Comparison of ENCODE assay signal across 23 mouse cellular contexts in genomic region chr5:14595426-14596013, GRCm38 (mm10).
A peak's percentile ranks its signal among the peaks of the same experiment; 100 is the strongest.
DNase-seq lines count a peak whose midpoint lies in the region; ATAC-seq lines count a peak whose summit lies in the region.
"Had no signal": no experiment of that assay in that cellular context is flagged by ENCODE, and none has a peak within 500 bp of the region (broad histone marks: within the 10 kb centered on the region; RNA-seq: fewer than 3 reads in every experiment).

No protein-coding gene starts in this region.

- WGBS in forebrain, embryonic 11.5 days, result 62% methylated on average over 2 of the region's 2 CpGs
- WGBS in forebrain, embryonic 16.5 days, result 21% methylated on average over 2 of the region's 2 CpGs
- WGBS in midbrain, embryonic 11.5 days, result 64% methylated on average over 2 of the region's 2 CpGs
- 77% methylated on average over 2 of the region's 2 CpGs for WGBS in midbrain, embryonic 10.5 days
- WGBS in midbrain, embryonic 15.5 days, result 50% methylated on average over 2 of the region's 2 CpGs

- H3K27me3 ChIP-seq in forebrain, embryonic 11.5 days (ENCODE audit: control insufficient read depth, insufficient read depth, low read length), result no peaks in the 10 kb centered on the region
- H3K27me3 ChIP-seq in forebrain, embryonic 16.5 days (replicated peaks; ENCODE audit: control insufficient read depth, insufficient read depth, low read length), result no peaks in the 10 kb centered on the region
- H3K27me3 ChIP-seq in midbrain, embryonic 11.5 days (ENCODE audit: control insufficient read depth, insufficient read depth, low read length), result no peaks in the 10 kb centered on the region
- H3K27me3 ChIP-seq in midbrain, embryonic 10.5 days (ENCODE audit: low read depth, poor library complexity, severe bottlenecking), result no peaks in the 10 kb centered on the region
- no peaks in the 10 kb centered on the region for H3K27me3 ChIP-seq in midbrain, embryonic 15.5 days (replicated peaks)
- H3K27me3 ChIP-seq: embryonic facial prominence, embryonic 13.5 days; heart, embryonic 13.5 days; hindbrain, embryonic 12.5 days had no signal

- H3K4me2 ChIP-seq in forebrain, embryonic 11.5 days (ENCODE audit: low read depth, low read length, severe bottlenecking), result no peak overlapping the region
- H3K4me2 ChIP-seq in forebrain, embryonic 16.5 days (ENCODE audit: low read length), result no peak overlapping the region
- no peak overlapping the region for H3K4me2 ChIP-seq in midbrain, embryonic 11.5 days
- H3K4me2 ChIP-seq in midbrain, embryonic 15.5 days, result no peak overlapping the region
- H3K4me2 ChIP-seq: embryonic facial prominence, embryonic 13.5 days; heart, embryonic 13.5 days; hindbrain, embryonic 12.5 days had no signal

- no peak overlapping the region for H3K4me3 ChIP-seq in forebrain, embryonic 11.5 days (ENCODE audit: low read depth, low read length)
- H3K4me3 ChIP-seq in forebrain, embryonic 16.5 days (replicated peaks; ENCODE audit: low read length), result no peak overlapping the region
- no peak overlapping the region for H3K4me3 ChIP-seq in midbrain, embryonic 11.5 days (ENCODE audit: low read depth, low read length)
- no peak overlapping the region for H3K4me3 ChIP-seq in midbrain, embryonic 10.5 days
- H3K4me3 ChIP-seq in midbrain, embryonic 15.5 days, result no peak overlapping the region
- H3K4me3 ChIP-seq: embryonic facial prominence, embryonic 13.5 days; heart, embryonic 13.5 days; hindbrain, embryonic 12.5 days had no signal

- no peak for DNase-seq in forebrain, embryonic 11.5 days (ENCODE audit: low spot score)
- DNase-seq in midbrain, embryonic 11.5 days (ENCODE audit: low spot score, missing footprints), result no peak
- no peak for DNase-seq in midbrain, embryonic 10.5 days (ENCODE audit: low spot score)
- peak; percentile 16 for DNase-seq in R1 (ENCODE audit: low read depth, low spot score)
- DNase-seq in cerebellum, postnatal 10 days, result no peak
- DNase-seq in gastrocnemius, postnatal 4 days (ENCODE audit: low spot score in 2 of 2), result no peak
- DNase-seq: adrenal gland, adult 8-10 months; adrenal gland, postnatal 36 days; cerebellum, adult 11 months; cerebellum, adult 8-10 months; cerebellum, postnatal 25 days; gastrocnemius, postnatal 14 days; heart, adult 11 months; heart, postnatal 4 days had no signal

- peak; percentile 62 for ATAC-seq in forebrain, embryonic 11.5 days (replicated peaks; ENCODE audit: low FRiP score)
- ATAC-seq in forebrain, embryonic 16.5 days, result no peak
- ATAC-seq in midbrain, embryonic 11.5 days (ENCODE audit: low FRiP score), result peak; percentile 63
- ATAC-seq in midbrain, embryonic 15.5 days (replicated peaks), result peak; percentile 65; the same call in 1 of the 2 replicates
- ATAC-seq: hindbrain, embryonic 16.5 days; inflammation-experienced regulatory T-cells, adult 6 months; intestine, postnatal 0 days; Patski had no signal

- no peak overlapping the region for H3K27ac ChIP-seq in forebrain, embryonic 11.5 days (ENCODE audit: low read depth, low read length)
- no peak overlapping the region for H3K27ac ChIP-seq in forebrain, embryonic 16.5 days (ENCODE audit: low read length)
- H3K27ac ChIP-seq in midbrain, embryonic 11.5 days (ENCODE audit: low read depth, low read length), result no peak overlapping the region
- no peak overlapping the region for H3K27ac ChIP-seq in midbrain, embryonic 10.5 days (replicated peaks)
- H3K27ac ChIP-seq in midbrain, embryonic 15.5 days, result no peak overlapping the region
- H3K27ac ChIP-seq: embryonic facial prominence, embryonic 13.5 days; heart, embryonic 13.5 days; hindbrain, embryonic 12.5 days had no signal

- H3K4me1 ChIP-seq in forebrain, embryonic 11.5 days (replicated peaks; ENCODE audit: control insufficient read depth, insufficient read depth, low read length), result no peaks in the 10 kb centered on the region
- H3K4me1 ChIP-seq in forebrain, embryonic 16.5 days (replicated peaks; ENCODE audit: control insufficient read depth, insufficient read depth, low read length), result no peaks in the 10 kb centered on the region; the same call in 1 of the 2 replicates
- H3K4me1 ChIP-seq in midbrain, embryonic 11.5 days (ENCODE audit: control insufficient read depth, insufficient read depth, low read length), result peaks cover 4% of the 10 kb centered on the region; the same call in 1 of the 2 replicates
- peaks cover 7% of the 10 kb centered on the region for H3K4me1 ChIP-seq in midbrain, embryonic 10.5 days
- no peaks in the 10 kb centered on the region for H3K4me1 ChIP-seq in midbrain, embryonic 15.5 days
- H3K4me1 ChIP-seq: embryonic facial prominence, embryonic 13.5 days; heart, embryonic 13.5 days; hindbrain, embryonic 12.5 days had no signal

- H3K9me3 ChIP-seq in forebrain, embryonic 11.5 days (ENCODE audit: control insufficient read depth, low read length), result no peaks in the 10 kb centered on the region
- no peaks in the 10 kb centered on the region for H3K9me3 ChIP-seq in forebrain, embryonic 16.5 days (ENCODE audit: control insufficient read depth, low read length)
- H3K9me3 ChIP-seq in midbrain, embryonic 11.5 days (ENCODE audit: control insufficient read depth, low read length), result no peaks in the 10 kb centered on the region
- H3K9me3 ChIP-seq in midbrain, embryonic 10.5 days (replicated peaks), result no peaks in the 10 kb centered on the region
- no peaks in the 10 kb centered on the region for H3K9me3 ChIP-seq in midbrain, embryonic 15.5 days
- H3K9me3 ChIP-seq: embryonic facial prominence, embryonic 13.5 days; heart, embryonic 13.5 days; hindbrain, embryonic 12.5 days had no signal

- no peaks in the 10 kb centered on the region for H3K36me3 ChIP-seq in forebrain, embryonic 11.5 days (ENCODE audit: control insufficient read depth, insufficient read depth, low read length)
- no peaks in the 10 kb centered on the region for H3K36me3 ChIP-seq in forebrain, embryonic 16.5 days (ENCODE audit: control insufficient read depth, insufficient read depth)
- H3K36me3 ChIP-seq in midbrain, embryonic 11.5 days (ENCODE audit: control insufficient read depth, insufficient read depth, low read length), result no peaks in the 10 kb centered on the region
- no peaks in the 10 kb centered on the region for H3K36me3 ChIP-seq in midbrain, embryonic 10.5 days
- H3K36me3 ChIP-seq in midbrain, embryonic 15.5 days (replicated peaks), result no peaks in the 10 kb centered on the region
- H3K36me3 ChIP-seq: embryonic facial prominence, embryonic 13.5 days; heart, embryonic 13.5 days; hindbrain, embryonic 12.5 days had no signal

- no peak overlapping the region for H3K9ac ChIP-seq in forebrain, embryonic 11.5 days (ENCODE audit: low read length)
- H3K9ac ChIP-seq in forebrain, embryonic 16.5 days (replicated peaks; ENCODE audit: low read depth, low read length), result no peak overlapping the region
- no peak overlapping the region for H3K9ac ChIP-seq in midbrain, embryonic 11.5 days (ENCODE audit: low read length)
- H3K9ac ChIP-seq in midbrain, embryonic 15.5 days, result no peak overlapping the region
- H3K9ac ChIP-seq: embryonic facial prominence, embryonic 13.5 days; heart, embryonic 13.5 days; hindbrain, embryonic 12.5 days had no signal
